Mouse (Mus musculus) mammary gland, adult 2 months (tissue): ENCODE measurements around the gene Olfr1023. TPM values are rescaled to one million over a fixed set of nuclear protein-coding genes. Genes with fewer than 3 reads are reported as not detected.

Experiments
- polyA plus RNA-seq: library from polyadenylated mRNA; depleted of rRNA; stranded (reverse); fragments of >200 nt; gene quantifications from 2 replicates; pipeline ENCODE4 v1.2.3, GENCODE M21; 2012; ENCODE audit warnings: low replicate concordance; rRNA removed

Gene Olfr1023
- not detected in 2 replicates for polyA plus RNA-seq

GRCm38 (mm10) chr2:85885340-85885739 is at the start of gene Olfr1023:
TSS of gene Olfr1023 (plus strand) at chr2:85885640.

DNA sequence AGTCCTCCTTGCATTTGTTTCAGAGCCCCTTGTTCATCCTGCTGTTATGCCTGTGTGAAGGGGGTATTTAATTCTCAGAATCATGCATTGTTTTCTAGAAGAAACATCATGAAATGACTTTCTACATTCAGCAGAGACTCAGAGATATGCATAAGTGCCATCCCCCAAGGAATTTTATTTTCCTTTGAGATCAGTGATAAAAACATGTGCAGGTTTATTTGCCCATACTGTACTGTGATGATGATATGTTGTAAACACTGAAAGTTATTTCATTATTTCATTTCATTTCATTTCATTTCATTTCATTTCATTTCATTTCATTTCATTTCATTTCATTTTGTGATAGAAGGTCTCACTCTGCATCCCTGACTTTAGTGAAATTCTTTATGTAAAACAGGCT is 40.1 kb upstream of the Olfr1023 start, which contains the start of gene Olfr1019:
Olfr1019 (minus strand) TSS at position 101 of the 400 bp plus-strand sequence.

DNA sequence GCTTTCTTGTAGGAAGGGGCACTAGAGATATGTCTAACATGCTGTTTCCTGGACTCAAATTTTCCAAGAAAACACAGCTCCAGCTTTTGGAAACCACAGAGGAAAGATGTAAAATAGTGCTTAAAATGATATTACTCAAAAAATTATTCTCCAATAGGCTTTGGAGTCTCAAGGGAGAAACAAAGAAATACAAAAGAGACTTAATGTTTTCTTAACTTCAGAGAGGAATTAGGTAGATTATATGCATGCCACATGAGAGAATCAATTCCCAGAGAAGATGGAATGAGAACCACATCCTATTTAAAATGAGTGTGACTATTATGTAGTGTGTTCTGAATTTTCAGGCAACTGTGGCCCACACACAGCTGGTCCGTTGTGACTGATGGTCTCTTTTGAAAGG is 38.7 kb upstream of the Olfr1023 start, which contains the start of gene Olfr1020:
Olfr1020 (plus strand) TSS at position 301 of the 400 bp plus-strand sequence.

DNA sequence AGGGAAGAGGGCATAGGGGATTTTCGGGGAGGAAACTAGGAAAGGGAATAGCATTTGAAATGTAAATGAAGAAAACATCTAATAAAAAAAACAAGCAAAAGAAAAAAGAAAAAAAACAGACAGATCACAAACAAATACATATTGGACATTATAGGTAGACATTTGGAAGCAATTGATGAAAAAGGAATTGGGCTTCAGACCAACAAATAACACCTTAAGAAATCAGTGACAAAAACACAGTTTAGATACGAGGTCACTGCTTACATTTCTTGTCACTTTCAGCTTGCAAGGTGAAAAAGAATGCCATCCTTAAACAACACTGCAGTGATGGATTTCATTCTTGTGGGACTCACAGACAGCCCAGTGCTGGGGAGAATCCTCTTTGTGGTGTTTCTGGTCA is 17.1 kb upstream of the Olfr1023 start, which contains the start of gene Olfr1022:
Olfr1022 (plus strand) TSS at position 301 of the 400 bp plus-strand sequence.

DNA sequence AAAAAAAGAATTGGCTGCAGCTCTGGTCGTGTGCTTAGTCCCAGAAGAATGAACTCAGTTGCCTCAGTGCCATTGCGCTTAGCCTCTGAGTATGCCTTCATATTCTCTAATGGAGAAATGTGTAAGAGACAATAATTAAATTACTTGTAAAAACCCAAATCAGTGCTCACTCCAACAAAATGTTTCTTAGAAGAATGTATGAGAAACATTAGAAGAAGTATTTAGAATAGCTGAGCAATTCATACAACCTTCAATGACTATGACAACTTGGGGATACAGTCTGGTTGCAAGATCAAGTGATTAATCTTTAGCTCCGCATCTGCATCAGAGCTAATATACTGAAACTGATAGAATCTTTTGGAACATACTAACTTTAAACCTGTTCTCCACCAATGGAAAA is 19.5 kb downstream of the Olfr1023 start, which contains the start of gene Olfr1024:
Olfr1024 (minus strand) TSS at position 101 of the 400 bp plus-strand sequence.

GRCm38 (mm10) chr2:85914893-85915292 is 29.5 kb downstream of the Olfr1023 start, which contains the start of gene Olfr1025-ps1:
TSS of gene Olfr1025-ps1 (plus strand) at chr2:85915193.

GRCm38 (mm10) chr2:85921258-85921657 is 35.8 kb downstream of the Olfr1023 start, which contains the start of gene Olfr1026:
TSS of gene Olfr1026 (plus strand) at chr2:85921558.

Other genes with a start within 250 kb of the Olfr1023 start
- gene Olfr1002, start 234.9 kb upstream of the Olfr1023 start, polyA plus RNA-seq: not detected in 2 replicates
- not detected in 2 replicates for gene Olfr154, start 221.2 kb upstream of the Olfr1023 start, polyA plus RNA-seq
- gene Olfr1006, start 206.9 kb upstream of the Olfr1023 start, polyA plus RNA-seq: not detected in 2 replicates
- not detected in 2 replicates for gene Olfr1008, start 196.2 kb upstream of the Olfr1023 start, polyA plus RNA-seq
- gene Olfr1009, start 170.2 kb upstream of the Olfr1023 start, polyA plus RNA-seq: not detected in 2 replicates
- not detected in 2 replicates for gene Olfr1012, start 122.9 kb upstream of the Olfr1023 start, polyA plus RNA-seq
- not detected in 2 replicates for gene Olfr1013, start 118.5 kb upstream of the Olfr1023 start, polyA plus RNA-seq
- not detected in 2 replicates for gene Olfr1014, start 112.9 kb upstream of the Olfr1023 start, polyA plus RNA-seq
- not detected in 2 replicates for gene Olfr1015, start 103.6 kb upstream of the Olfr1023 start, polyA plus RNA-seq
- gene Olfr1016, start 83.1 kb upstream of the Olfr1023 start, polyA plus RNA-seq: not detected in 2 replicates
- not detected in 2 replicates for gene Olfr1018, start 67.2 kb upstream of the Olfr1023 start, polyA plus RNA-seq
- not detected in 2 replicates for gene Olfr1019, start 40.2 kb upstream of the Olfr1023 start, polyA plus RNA-seq
- gene Olfr1020, start 38.6 kb upstream of the Olfr1023 start, polyA plus RNA-seq: not detected in 2 replicates
- not detected in 2 replicates for gene Olfr1022, start 17.0 kb upstream of the Olfr1023 start, polyA plus RNA-seq
- gene Olfr1024, start 19.4 kb downstream of the Olfr1023 start, polyA plus RNA-seq: not detected in 2 replicates
- not detected in 2 replicates for gene Olfr1025-ps1, start 29.6 kb downstream of the Olfr1023 start, polyA plus RNA-seq
- not detected in 2 replicates for gene Olfr1026, start 35.9 kb downstream of the Olfr1023 start, polyA plus RNA-seq
- gene Olfr1028, start 64.8 kb downstream of the Olfr1023 start, polyA plus RNA-seq: not detected in 2 replicates
- not detected in 2 replicates for gene Olfr1029, start 88.3 kb downstream of the Olfr1023 start, polyA plus RNA-seq
- not detected in 2 replicates for gene Olfr1030, start 93.6 kb downstream of the Olfr1023 start, polyA plus RNA-seq
- not detected in 2 replicates for gene Olfr1031, start 104.7 kb downstream of the Olfr1023 start, polyA plus RNA-seq
- gene Olfr1032, start 119.9 kb downstream of the Olfr1023 start, polyA plus RNA-seq: not detected in 2 replicates
- gene Olfr1033, start 135.0 kb downstream of the Olfr1023 start, polyA plus RNA-seq: 0.29 and 0.73 TPM in 2 replicates
- 0.20 TPM in 1 of 2 replicates, not detected in the other for gene Olfr1034, start 160.2 kb downstream of the Olfr1023 start, polyA plus RNA-seq
- gene Olfr1036, start 188.4 kb downstream of the Olfr1023 start, polyA plus RNA-seq: not detected in 2 replicates
- not detected in 2 replicates for gene Olfr1037, start 201.7 kb downstream of the Olfr1023 start, polyA plus RNA-seq